Mouse (Mus musculus) left cerebral cortex, postnatal 10 days (tissue): ENCODE measurements around the gene Por. TPM values are rescaled to one million over a fixed set of nuclear protein-coding genes. Genes with fewer than 3 reads are reported as not detected.

Experiments
- DNase-seq, 2 experiments: peaks; one replicate each; pipeline ENCODE4 v3.0.0; 2021 to 2022; ENCODE audit warnings: low spot score in 2 of 2, mixed read lengths in 1 of 2; ENCODE audit errors: extremely low spot score in 1 of 2
- intact Hi-C: fragments of 180-260 bp; cut with DNase I; formaldehyde crosslinking; loops from one replicate; pipeline ENCODE4 v1.15.1; 2025
- total RNA-seq, 2 experiments: library from RNA; stranded (reverse); gene quantifications; 2 replicates each; pipeline ENCODE4 v1.2.3; 2021

Gene Por
- total RNA-seq, 2 experiments from 2014 or later: 68.2 to 70.0 TPM

DNA sequence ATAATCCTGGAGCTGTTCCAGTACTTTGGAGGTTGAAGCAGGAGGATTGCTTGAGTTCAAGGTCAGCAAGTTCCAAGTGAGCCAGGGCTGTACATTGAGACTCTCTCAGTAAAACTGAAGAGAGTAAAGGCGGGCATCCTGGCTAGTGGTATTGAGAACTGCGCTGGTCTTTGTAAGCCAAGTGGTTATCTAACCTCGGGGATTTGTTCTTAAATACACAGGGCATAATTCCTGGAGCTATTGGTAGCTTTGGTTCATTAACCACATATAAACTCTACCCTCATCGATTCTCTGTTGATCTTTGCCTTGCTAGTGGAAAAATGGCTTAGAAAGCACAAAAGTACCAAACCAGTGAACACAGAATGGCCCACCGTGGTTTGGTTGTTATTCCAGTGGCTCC lies 20.6 kb downstream of the Por start:
- DNase-seq: no peak
- intact Hi-C loops: no loop called here

DNA sequence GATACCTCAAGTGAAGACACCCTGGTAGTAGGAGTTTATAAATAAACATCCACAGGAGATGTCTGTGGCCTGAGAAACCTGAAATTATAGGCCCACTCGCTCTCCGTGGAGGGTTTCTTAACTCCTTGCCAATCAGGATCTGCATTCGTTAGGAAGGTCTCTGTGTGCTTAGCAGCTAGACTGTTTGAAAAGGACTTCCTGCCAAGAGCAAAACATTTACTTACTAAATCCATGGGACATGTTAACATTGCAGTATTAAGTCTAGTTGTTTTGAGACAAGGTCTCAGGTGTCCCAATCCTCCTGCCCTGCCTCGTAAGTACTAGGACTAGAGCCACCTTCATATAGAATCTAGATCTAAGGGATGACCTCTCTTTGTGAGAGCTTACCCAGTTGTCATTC lies 21.4 kb downstream of the Por start:
- intact Hi-C loops: no loop called here
- no peak for DNase-seq

DNA sequence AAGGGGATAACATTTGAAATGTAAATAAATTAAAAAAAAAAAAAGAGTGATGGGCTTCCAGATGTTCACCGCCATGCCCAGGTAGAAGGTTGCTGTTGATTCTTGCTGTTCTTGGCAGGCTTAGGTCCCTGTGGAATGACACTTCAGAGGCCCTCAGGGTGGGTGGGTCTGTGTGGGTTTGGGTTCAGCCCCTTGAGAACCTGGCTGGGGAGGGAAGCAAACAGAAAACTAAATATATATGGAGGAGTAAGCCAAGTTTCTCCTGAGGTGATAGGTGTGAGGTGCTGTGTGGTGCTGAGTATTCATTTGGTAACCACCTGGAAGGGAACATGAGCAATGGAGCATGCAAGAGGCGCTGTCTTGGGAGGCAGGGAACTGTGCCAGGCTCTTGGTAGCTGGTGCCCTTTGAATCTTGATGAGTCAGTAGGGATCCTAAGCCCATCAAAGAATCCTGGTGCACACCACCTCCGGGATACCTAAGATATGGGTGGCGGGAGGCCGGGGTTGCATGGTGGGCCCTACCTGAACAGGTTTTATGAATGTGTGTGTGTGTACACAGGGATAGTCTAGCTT lies 23.5 kb downstream of the Por start:
- no peak for DNase-seq
- intact Hi-C loops: no loop called here

DNA sequence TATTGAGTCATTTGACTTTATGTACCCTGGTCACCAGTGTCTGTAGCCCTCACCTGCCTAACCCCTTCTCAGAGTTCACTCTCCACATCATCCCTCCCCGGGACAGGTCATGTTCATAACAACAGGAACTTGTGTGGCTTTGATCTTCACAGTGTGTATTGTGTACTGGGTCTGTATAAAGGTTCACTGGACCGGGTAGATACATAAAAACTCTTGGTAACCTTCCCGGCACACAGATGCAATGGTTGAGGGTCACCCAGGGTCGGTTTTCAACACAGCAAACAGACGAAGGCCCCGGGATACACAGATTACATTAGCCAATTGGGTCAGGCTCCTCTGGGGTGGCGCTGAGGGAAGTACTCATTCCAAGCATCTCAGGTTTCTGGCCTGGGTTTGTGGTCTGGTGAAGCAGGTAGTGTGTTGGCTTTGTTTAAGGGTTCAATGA lies 25.5 kb downstream of the Por start:
- intact Hi-C loops: no loop called here
- peak in 1 of 2 experiments; percentile 41 for DNase-seq

DNA sequence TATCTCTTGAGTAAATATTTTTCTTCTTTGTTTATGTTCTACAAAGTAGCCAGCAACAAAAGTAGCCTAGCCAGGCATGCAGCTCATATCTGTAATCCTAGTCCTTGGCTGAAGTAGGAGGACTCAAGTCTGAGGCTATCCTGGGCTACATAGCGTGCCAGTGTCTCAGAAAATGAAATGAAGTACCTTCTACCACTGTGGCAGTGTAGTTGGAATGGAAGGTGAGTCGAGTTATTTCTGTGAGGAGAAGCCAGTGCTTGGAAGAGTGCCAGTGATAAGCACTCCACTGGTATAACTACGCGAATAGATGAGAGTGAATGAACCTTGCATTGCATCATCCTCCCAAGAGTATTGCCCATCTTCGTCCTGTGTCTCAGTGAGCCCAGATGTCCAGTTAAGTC lies 27.9 kb downstream of the Por start:
- no peak for DNase-seq
- intact Hi-C loops: no loop called here

DNA sequence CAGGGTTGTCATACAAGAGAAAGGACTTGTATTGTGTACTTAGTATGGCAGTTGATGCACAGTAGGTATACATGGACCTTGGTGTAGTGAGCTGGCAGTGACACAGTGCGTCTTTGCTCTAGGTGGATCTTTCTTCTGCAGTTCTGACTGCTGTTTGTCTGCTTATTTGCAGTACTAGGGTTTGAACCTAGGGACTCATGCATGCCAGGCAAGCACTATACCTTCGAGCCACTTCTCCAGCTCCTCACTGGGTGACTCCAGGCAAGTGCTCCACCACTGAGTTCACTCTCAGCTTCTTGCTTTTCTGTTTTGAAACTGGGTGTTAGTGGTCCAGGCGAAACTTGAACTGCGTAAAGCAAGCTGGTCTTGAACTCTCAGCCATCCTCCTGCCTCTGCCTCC lies 31.8 kb downstream of the Por start:
- intact Hi-C loops: no loop called here
- no peak for DNase-seq

DNA sequence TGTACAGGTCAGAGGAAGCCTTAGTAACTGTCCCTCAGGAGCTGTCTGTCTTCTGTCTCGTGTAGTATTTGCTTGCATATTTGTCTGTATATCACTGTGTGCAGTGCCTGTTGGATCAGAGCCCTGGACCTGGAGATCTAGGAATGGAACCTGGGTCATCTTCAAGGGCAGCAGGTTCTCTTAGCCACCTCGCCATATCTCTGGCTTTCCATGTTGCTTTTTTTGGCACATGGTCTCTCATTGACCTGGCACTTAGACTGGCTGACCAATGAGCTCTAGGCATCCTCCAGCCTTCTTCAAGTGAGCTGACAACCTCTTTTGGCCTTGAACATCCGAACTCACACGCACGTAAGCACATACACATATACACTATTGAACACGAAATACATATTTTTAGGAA lies 32.4 kb downstream of the Por start:
- intact Hi-C loops: no loop called here
- no peak for DNase-seq

DNA sequence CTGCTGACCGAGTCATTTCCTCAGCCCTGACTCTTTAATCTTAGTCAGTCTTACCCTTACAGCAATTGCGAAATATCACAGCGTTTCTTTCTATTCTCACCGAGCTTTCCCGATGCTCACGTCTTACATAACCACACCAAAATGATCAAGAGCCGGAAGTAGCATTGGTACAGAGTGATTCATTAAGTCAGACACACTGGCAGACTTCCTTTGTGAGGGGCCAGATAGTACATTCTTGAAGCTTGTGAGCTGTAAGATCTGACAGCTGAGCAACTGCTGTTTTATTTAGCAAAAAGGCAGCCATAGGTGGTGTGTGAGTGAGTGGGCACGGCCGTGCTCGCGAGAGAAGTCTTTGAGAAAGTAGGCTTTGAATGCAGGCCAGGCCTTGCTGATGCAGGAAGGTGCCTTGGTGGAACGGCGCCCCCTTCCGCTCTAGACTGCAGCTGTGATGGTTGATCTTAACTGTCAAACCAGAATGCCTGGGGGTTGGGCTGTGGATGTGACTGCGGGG lies 32.9 kb downstream of the Por start:
- DNase-seq: peak in 1 of 2 experiments; percentile 66
- intact Hi-C loops: no loop called here

DNA sequence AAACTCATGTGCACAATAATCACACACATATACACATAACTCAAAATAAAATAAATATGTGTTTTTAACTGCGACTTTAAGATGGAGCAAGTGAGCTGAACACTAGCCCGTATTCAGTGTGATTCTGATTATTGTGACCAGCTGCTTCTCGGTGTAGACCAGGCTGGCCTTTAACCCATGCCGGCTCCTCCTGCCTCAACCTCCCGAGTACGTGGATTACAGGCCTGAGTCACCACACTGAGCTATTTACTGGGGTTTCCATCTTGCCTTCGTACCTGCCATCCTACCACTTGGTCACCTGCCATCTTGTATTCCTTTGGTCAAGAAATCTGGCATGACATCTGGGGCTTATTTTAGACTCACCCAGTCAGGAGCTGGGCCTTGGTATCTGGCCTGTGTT lies 33.6 kb downstream of the Por start:
- DNase-seq: no peak
- intact Hi-C loops: no loop called here

DNA sequence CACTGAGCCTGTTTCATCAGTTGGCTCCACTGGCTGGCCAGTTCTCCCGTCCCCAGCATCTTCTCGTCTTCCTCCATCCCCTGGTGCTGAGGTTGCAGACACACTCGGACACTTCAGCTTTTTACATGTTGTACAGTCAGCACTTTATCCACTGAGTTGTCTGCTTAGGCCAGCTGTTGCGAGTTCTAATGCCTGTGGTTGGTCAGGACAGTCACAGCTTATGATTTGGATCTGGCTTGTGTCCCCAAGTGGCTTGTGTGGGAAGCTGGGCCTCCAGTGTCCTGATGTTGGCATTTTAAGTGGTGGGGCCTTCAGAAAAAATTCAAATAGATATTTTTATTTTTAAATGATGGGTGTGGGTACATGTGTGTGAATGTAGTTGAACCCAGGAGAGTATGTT lies 35.5 kb downstream of the Por start:
- intact Hi-C loops: no loop called here
- no peak for DNase-seq

DNA sequence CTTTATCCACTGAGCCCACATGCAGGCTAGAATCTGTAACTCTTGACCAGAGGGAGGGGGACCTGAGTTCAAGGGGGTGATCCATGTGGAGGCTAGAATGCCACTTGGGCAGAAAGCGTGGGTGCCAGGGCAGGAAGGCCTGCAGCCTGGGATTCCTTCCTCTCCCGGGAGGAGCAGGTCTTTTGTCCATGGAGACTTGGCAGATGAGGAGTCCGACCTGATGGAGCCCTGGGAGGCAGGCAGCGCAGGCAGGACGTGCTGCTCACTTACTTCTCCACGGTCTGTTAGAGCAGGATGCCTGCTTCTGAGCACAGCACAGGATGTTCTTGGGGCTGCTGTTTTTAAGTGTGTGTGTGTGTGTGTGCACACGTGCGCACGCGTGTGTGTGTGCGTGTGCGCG lies 37.2 kb downstream of the Por start:
- DNase-seq: no peak
- intact Hi-C loops: no loop called here

DNA sequence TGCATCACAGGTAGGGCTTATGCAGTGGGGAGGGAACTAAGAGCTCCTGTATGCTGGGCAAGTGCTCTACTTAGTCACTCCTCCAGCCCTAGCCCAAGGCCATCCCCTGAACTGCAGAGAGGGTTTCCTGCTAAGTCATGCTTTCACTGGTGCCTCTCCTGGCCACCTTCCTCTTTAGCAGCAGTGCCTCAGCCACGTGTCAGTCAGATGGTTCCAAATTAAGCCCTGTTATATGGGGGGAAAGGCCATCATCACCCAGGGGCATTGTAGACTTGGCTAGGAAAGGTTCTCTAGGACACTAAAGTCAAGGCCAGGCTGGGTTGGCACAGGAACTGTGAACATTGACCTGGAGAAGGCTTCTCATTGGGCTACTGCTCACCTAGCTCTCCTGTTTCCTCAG lies 38.0 kb downstream of the Por start:
- intact Hi-C loops: no loop called here
- no peak for DNase-seq

DNA sequence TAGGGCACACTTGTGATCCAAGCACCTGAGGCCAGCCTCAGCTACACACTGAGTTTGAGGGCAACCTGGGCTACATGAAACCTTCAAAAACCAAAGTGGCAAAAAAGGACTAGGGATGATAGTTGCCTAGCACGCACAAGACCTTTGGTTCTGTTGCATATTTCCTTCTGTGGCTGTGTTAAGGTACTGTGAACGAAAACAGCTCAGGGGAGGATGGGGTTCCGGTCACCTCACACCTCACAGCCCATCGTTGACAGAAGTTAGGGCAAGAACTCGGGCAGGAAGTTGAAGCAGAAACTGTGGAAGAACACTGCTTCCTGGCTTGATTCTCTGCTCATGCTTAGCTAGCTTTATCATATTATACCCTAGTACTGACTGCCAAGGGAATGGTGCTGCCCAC lies 39.9 kb downstream of the Por start:
- DNase-seq: no peak
- intact Hi-C loops: no loop called here

DNA sequence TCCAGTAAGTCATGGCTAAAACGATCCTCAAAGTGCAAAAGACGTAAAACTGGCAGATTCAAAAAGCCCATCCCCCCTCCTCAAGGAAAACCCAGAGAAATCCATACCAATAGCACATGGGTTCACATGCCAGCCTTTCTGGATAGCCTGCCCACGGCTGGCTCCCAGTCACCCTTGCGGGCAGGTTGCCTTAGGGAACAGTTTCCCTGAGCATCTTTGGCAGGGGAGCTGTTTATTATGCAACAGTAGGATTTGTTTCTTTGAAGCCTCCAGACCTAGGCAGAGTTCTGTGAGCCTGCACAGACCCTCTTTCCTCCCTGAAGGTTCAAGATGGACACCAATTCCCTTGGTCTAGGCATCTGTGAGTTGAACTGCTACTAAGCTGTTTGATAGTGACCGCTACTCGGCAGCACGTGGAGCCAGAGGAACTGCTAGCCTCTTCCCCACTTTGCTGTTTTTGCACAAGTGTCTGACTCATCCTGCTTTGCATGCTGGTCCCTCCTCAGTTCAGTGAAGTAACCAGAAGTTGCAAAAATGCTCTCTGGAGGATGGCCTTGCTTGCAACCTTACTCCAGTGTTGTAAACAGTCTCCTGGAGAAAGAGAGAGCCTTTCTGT lies 40.9 kb downstream of the Por start:
- intact Hi-C loops: no loop called here
- DNase-seq: no peak

DNA sequence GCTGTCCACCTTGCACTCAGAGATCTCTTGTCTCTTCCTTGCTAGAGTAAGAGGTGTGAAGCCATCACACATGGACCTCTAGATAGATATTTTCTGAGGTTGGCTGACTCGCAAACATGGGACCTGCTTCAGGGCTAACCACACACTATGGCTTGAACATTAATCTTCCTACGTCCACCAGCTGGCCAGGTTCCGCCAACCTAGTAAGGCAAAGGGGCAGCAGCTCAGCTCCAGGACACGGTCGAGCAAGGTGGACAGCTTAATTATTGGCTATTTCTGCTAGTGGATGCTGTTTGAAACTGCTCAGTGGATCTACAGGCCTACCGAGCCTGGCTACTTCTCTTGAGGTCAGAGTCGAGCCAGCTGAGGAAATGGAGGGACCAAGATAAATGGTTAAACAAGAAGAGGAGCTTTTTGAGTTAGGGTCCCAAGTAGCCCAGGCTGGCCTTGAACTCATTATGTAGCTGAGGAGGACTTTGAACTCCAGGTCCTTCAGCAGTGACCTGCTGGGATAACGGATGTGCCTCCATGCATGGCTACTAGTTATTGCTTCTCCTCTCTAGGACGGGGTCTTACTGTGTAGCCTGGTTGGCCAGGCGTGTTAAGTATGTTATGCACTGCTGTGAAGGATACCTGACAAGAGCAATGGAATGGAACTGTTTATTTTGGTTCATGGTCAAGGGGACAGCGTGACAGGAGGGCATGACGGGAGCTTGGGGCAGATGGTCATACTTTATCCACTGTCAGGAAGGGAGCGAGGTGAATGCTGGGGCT lies 41.9 kb downstream of the Por start:
- DNase-seq: no peak
- intact Hi-C loops: no loop called here

DNA sequence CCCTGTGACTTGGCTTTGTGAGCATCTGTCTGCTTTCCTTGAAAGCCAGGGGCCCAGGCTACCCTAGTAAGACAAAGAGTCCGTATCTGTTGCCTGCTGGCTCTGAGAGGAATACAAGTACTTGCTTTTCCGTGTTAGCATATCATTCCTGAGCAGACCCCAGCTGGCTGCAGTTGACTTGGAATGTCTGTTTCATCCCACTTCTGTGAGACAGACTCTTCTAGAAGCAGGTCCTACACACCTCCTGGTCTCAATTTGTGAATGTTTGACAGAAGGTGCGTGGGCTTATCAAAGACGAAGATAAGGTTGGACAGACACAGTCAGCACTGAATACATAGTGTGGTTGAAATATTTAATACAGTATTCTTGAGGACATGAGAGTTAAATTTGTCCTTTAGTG lies 43.0 kb downstream of the Por start:
- peak in 1 of 2 experiments; percentile 59 for DNase-seq

DNA sequence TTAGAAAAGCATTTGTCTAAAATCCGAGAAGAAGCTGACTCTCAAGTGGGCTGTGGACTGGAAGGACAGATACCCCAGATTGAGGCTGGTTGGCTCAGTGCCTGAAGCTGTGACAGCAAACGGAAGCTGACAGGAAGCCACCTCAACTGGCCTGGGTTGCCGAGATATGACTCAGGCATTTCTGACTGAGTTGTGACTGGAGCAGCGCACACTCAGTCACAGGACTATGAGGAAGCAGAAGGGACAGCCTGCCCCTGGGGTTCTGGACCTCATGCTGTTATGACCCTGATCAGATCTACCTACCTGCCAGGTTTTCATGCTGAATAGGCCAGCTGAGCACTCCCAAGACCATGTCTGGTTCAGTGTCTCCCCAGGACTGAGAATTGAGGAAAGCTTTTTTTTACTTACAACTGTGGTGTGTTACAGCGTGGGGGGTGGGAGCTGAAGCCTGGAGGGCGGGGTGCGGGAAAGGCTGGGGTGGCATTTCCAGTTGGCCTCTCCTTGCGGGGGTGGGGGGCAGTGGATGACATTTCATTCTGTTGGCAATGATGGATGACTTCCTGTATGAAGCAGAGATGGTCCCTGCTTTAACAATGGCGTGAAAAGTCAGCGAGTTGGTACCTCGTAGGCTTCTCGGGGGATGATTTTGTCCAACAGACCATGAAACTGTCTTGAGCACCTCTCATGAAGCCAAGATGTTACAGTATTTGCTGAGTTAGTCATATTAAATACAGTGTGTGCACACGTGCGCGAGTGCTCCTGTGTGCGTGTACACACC lies 43.8 kb downstream of the Por start:
- intact Hi-C loops: no loop called here
- DNase-seq: peak; percentile 63 to 88

More for the DNA sequence above, 43.0 kb downstream of the Por start:
- intact Hi-C loops: no loop called here

DNA sequence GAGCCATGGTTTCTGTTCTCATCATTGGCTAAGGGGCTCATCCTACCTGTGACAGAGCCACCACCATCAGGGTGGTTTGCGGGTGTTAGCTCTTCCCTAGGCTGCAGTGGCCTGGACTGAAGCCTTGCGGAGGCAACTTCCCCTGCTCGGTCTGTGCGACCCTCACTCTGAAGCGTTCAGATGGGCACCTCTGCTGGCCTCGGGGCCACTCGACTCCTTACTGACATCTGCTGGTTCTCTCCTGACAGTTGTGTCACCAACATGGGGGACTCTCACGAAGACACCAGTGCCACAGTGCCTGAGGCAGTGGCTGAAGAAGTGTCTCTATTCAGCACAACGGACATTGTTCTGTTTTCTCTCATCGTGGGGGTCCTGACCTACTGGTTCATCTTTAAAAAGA lies 45.8 kb downstream of the Por start:
- DNase-seq: no peak
- intact Hi-C loops: no loop called here

DNA sequence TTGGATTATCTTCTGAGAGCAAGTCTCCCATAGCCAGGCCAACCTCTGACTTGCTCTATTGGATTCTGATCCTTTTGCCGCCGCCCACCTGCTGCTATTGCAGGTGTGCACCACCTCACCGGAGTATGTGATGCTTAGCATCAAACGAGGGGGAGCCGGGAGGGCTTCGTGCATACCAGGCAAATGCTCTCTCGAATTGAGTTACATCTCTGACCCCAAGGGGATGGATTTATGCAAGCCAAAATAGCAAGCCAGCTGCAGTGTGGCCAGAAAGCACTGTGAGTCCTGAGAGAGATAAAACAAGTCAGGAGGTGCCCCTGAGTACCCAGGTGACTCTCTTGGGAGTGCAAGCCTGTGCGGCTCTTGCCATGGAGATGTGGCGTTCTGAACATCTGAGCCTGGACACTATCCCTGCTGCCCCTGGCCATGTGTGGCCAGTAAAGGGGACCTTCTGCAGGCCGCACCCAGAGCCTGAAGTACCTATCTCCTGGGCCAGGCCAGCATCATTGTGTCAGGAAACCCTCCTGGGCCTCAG lies 49.8 kb downstream of the Por start:
- no peak for DNase-seq
- intact Hi-C loops: no loop called here
